Mouse (Mus musculus): ENCODE data around the gene Vmn2r107. TPM values are rescaled to one million over a fixed set of nuclear protein-coding genes. Genes with fewer than 3 reads are reported as not detected.

The Vmn2r107 gene
- total RNA-seq (2021): not detected
- long read RNA-seq, experiment 1: 0 reads
- long read RNA-seq, experiment 2: 0 reads

DNA sequence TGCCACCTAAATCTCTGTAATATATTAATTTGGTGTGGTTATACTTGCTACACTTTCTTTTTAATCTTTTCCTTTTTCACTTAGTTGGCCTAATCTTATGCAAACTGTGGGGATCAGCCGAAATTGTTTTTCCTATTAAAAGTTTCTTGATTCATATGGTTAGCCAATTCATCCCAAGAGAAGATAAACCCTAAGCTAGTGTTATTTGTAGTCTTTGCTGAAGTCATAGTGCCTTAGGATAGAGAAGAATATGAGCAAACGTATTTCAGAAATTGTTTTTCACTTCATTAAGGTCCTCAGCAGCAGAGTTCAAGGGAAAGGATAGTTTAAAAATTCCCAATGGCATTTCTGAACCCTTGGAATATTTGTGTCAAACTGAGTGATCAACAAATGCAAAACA, at the start of gene Vmn2r107:
TSS of gene Vmn2r107 (plus strand) at position 301 of the 400 bp plus-strand sequence.
- intact Hi-C loops (cut with DNase I): no loop called here
- DNase-seq (ENCODE audit: low spot score in 2 of 2): no peak

DNA sequence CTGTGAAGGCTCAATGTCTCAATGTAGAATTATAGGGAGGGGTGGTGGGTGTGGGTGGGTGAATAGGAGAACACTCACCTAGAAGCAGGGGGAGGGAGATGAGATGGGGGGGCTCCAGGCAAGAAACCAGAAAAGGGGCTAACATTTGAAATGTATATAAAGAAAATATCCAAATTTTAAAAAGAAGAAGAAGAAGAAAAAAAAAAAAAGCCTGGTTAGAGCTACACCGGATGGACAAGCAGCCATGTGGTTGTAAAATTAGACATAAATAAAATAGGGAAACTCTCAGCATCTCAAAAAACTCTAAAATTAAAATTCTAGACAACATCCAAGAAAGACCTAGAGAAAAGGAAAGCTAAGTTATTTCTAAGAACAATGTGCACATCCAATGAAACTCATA, 39.3 kb upstream of the Vmn2r107 start:
- no peak for DNase-seq (ENCODE audit: low spot score in 2 of 2)
- intact Hi-C loops (cut with DNase I): no loop called here

DNA sequence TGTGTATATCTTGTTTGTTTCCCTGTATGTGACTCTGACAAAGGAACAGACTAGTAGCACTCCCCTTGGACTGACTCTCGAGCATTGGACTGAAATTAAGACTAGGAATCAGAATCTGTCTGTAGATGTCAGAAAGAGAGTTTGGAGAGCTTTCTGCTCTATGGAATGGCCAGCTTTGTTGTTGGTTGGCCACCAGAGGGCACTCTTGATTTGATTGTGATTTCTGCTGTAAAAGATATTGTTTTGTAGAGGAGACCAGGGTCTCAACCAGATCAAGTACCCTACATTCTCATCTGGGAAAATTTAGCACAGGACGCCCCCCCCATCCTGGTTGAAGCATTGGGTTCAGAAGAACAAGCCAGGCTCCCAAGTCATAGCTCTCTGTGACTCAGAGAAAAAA, 54.1 kb downstream of the Vmn2r107 start:
- intact Hi-C loops (cut with DNase I): no loop called here

DNA sequence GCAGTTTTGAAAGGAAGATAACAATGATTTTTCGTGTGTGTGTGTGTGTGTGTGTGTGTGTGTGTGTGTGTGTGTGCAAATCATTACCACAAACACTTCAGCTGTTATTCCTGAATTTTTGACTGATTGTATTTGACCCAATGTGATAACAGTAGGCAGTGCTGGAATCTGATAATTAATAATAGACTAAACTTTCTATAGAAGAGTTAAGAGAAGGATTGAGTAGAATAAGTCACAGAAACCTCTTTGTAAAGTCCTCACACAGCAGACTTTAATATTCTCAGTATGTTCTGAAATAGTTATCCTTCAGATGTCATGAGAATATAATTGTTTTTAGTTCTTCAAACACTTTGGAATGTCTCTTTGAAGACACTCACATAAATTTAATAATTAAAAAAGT, 68.8 kb downstream of the Vmn2r107 start, which contains the start of gene Vmn1r224:
TSS of gene Vmn1r224 (plus strand) at position 301 of the 400 bp plus-strand sequence.
- DNase-seq (ENCODE audit: low spot score in 2 of 2): no peak
- intact Hi-C loops (cut with DNase I): no loop called here

More for the DNA sequence above, 54.1 kb downstream of the Vmn2r107 start:
- DNase-seq (ENCODE audit: low spot score in 2 of 2): no peak

Other genes with a start within 250 kb of the Vmn2r107 start
- not detected for gene Fpr-rs7, start 231.0 kb upstream of the Vmn2r107 start, total RNA-seq (2021)
- gene Fpr-rs6, start 162.1 kb upstream of the Vmn2r107 start, total RNA-seq (2021): not detected
- gene Vmn2r105, start 110.2 kb upstream of the Vmn2r107 start, total RNA-seq (2021): not detected
- not detected for gene Vmn2r106, start 59.7 kb upstream of the Vmn2r107 start, total RNA-seq (2021)
- gene Vmn1r224, start 68.9 kb downstream of the Vmn2r107 start, total RNA-seq (2021): not detected
- under 1 TPM in 1 of 2 experiments, not detected in 1; 0.07 TPM for gene Vmn2r108, start 136.1 kb downstream of the Vmn2r107 start, total RNA-seq (2021)
- not detected for gene Vmn1r225, start 152.9 kb downstream of the Vmn2r107 start, total RNA-seq (2021)
- not detected for gene Vmn2r109, start 219.5 kb downstream of the Vmn2r107 start, total RNA-seq (2021)